Mouse (Mus musculus): ENCODE results near the gene 2310007B03Rik. TPM values are rescaled to one million over a fixed set of nuclear protein-coding genes. Genes with fewer than 3 reads are reported as not detected.

2310007B03Rik gene
- polyA plus RNA-seq, 1 experiment from 2014 or later: 6.2 TPM

- H3K4me1 ChIP-seq (ENCODE audit: control insufficient read depth, insufficient read depth, low read length): no peaks in the 10 kb centered on the region
- no peak overlapping the region for H3K4me3 ChIP-seq (ENCODE audit: low read depth, low read length)
- no peaks in the 10 kb centered on the region for H3K27me3 ChIP-seq (replicated peaks; ENCODE audit: control insufficient read depth, insufficient read depth, low read length)
- H3K36me3 ChIP-seq (ENCODE audit: control insufficient read depth, insufficient read depth, low read length): no peaks in the 10 kb centered on the region
- H3K9me3 ChIP-seq (ENCODE audit: control insufficient read depth, low read length): no peaks in the 10 kb centered on the region
- WGBS: 77% methylated on average over 9 of the region's 9 CpGs
- no peak overlapping the region for H3K9ac ChIP-seq (ENCODE audit: low read depth, low read length)
- no peak overlapping the region for H3K4me2 ChIP-seq (ENCODE audit: low read depth, low read length)
- no peak for DNase-seq (ENCODE audit: low spot score)
- no peak for ATAC-seq (ENCODE audit: low read depth)
- H3K27ac ChIP-seq (replicated peaks; ENCODE audit: low read depth, low read length): no peak overlapping the region
Observed at GRCm38 (mm10) chr1:93144176-93144575, 16.6 kb downstream of the 2310007B03Rik start.

GRCm38 (mm10) chr1:93142871-93143270 lies 17.9 kb downstream of the 2310007B03Rik start:
- Histone ChIP-seq H3K4me1 (ENCODE audit: control insufficient read depth, insufficient read depth, low read length) (no peaks in the 10 kb centered on the region), H3K4me2 (ENCODE audit: low read depth, low read length) (no peak overlapping the region), H3K36me3 (ENCODE audit: control insufficient read depth, insufficient read depth, low read length) (no peaks in the 10 kb centered on the region), H3K27ac (replicated peaks; ENCODE audit: low read depth, low read length) (no peak overlapping the region), H3K9me3 (ENCODE audit: control insufficient read depth, low read length) (no peaks in the 10 kb centered on the region), H3K9ac (ENCODE audit: low read depth, low read length) (no peak overlapping the region), H3K27me3 (replicated peaks; ENCODE audit: control insufficient read depth, insufficient read depth, low read length) (no peaks in the 10 kb centered on the region), H3K4me3 (ENCODE audit: low read depth, low read length) (no peak overlapping the region)
- DNase-seq (ENCODE audit: low spot score): no peak
- WGBS: 83% methylated on average over 1 of the region's 1 CpGs
- ATAC-seq (ENCODE audit: low read depth): no peak

- Histone ChIP-seq H3K4me1 (ENCODE audit: control insufficient read depth, insufficient read depth, low read length) (no peaks in the 10 kb centered on the region), H3K36me3 (ENCODE audit: control insufficient read depth, insufficient read depth, low read length) (no peaks in the 10 kb centered on the region), H3K4me2 (ENCODE audit: low read depth, low read length) (no peak overlapping the region), H3K27me3 (replicated peaks; ENCODE audit: control insufficient read depth, insufficient read depth, low read length) (no peaks in the 10 kb centered on the region), H3K9ac (ENCODE audit: low read depth, low read length) (no peak overlapping the region), H3K4me3 (ENCODE audit: low read depth, low read length) (no peak overlapping the region), H3K27ac (replicated peaks; ENCODE audit: low read depth, low read length) (no peak overlapping the region), H3K9me3 (ENCODE audit: control insufficient read depth, low read length) (no peaks in the 10 kb centered on the region)
- WGBS: 79% methylated on average over 7 of the region's 7 CpGs
- ATAC-seq (ENCODE audit: low read depth): no peak
- no peak for DNase-seq (ENCODE audit: low spot score)
Observed at GRCm38 (mm10) chr1:93139713-93140112, 21.0 kb downstream of the 2310007B03Rik start.

- Histone ChIP-seq H3K4me3 (ENCODE audit: low read depth, low read length) (no peak overlapping the region), H3K27ac (replicated peaks; ENCODE audit: low read depth, low read length) (no peak overlapping the region), H3K36me3 (ENCODE audit: control insufficient read depth, insufficient read depth, low read length) (no peaks in the 10 kb centered on the region), H3K27me3 (replicated peaks; ENCODE audit: control insufficient read depth, insufficient read depth, low read length) (no peaks in the 10 kb centered on the region), H3K9ac (ENCODE audit: low read depth, low read length) (no peak overlapping the region), H3K4me2 (ENCODE audit: low read depth, low read length) (no peak overlapping the region), H3K4me1 (ENCODE audit: control insufficient read depth, insufficient read depth, low read length) (no peaks in the 10 kb centered on the region), H3K9me3 (ENCODE audit: control insufficient read depth, low read length) (no peaks in the 10 kb centered on the region)
- DNase-seq (ENCODE audit: low spot score) (no peak), ATAC-seq (ENCODE audit: low read depth) (no peak)
- 82% methylated on average over 5 of the region's 6 CpGs for WGBS
Observed at GRCm38 (mm10) chr1:93138534-93138933, 22.2 kb downstream of the 2310007B03Rik start.

- no peak for ATAC-seq (ENCODE audit: low read depth)
- WGBS: 81% methylated on average over 12 of the region's 12 CpGs
- H3K9me3 ChIP-seq (ENCODE audit: control insufficient read depth, low read length): no peaks in the 10 kb centered on the region
Observed at GRCm38 (mm10) chr1:93135036-93135526, 25.7 kb downstream of the 2310007B03Rik start, which contains the start of gene Agxt. Gene Agxt (plus strand): TSS chr1:93135240.

GRCm38 (mm10) chr1:93132676-93133075 lies 28.1 kb downstream of the 2310007B03Rik start:
- Histone ChIP-seq H3K4me2 (ENCODE audit: low read depth, low read length) (no peak overlapping the region), H3K4me1 (ENCODE audit: control insufficient read depth, insufficient read depth, low read length) (no peaks in the 10 kb centered on the region; the same call in 1 of the 2 replicates), H3K9ac (ENCODE audit: low read depth, low read length) (no peak overlapping the region), H3K36me3 (ENCODE audit: control insufficient read depth, insufficient read depth, low read length) (no peaks in the 10 kb centered on the region), H3K4me3 (ENCODE audit: low read depth, low read length) (no peak overlapping the region), H3K27ac (replicated peaks; ENCODE audit: low read depth, low read length) (no peak overlapping the region), H3K9me3 (ENCODE audit: control insufficient read depth, low read length) (no peaks in the 10 kb centered on the region), H3K27me3 (replicated peaks; ENCODE audit: control insufficient read depth, insufficient read depth, low read length) (no peaks in the 10 kb centered on the region)
- DNase-seq (ENCODE audit: low spot score) (no peak), ATAC-seq (ENCODE audit: low read depth) (no peak)
- WGBS: 64% methylated on average over 8 of the region's 8 CpGs

More at GRCm38 (mm10) chr1:93135036-93135526, 25.7 kb downstream of the 2310007B03Rik start, which contains the start of gene Agxt:
- H3K9ac ChIP-seq (ENCODE audit: low read depth, low read length): no peak within 1 kb of the TSS
- H3K4me3 ChIP-seq (ENCODE audit: low read depth, low read length): no peak within 1 kb of the TSS
- no peak within 1 kb of the TSS for H3K4me2 ChIP-seq (ENCODE audit: low read depth, low read length)
- no peaks in the 10 kb centered on the region for H3K4me1 ChIP-seq (ENCODE audit: control insufficient read depth, insufficient read depth, low read length)
- H3K36me3 ChIP-seq (ENCODE audit: control insufficient read depth, insufficient read depth, low read length): no peaks in the 10 kb centered on the region
- no peaks in the 10 kb centered on the region for H3K27me3 ChIP-seq (replicated peaks; ENCODE audit: control insufficient read depth, insufficient read depth, low read length)
- DNase-seq (ENCODE audit: low spot score): no peak
- no peak within 1 kb of the TSS for H3K27ac ChIP-seq (replicated peaks; ENCODE audit: low read depth, low read length)

GRCm38 (mm10) chr1:93130242-93130983 lies 30.3 kb downstream of the 2310007B03Rik start:
- Histone ChIP-seq H3K27me3 (replicated peaks; ENCODE audit: control insufficient read depth, insufficient read depth, low read length) (no peaks in the 10 kb centered on the region), H3K9ac (ENCODE audit: low read depth, low read length) (no peak overlapping the region), H3K36me3 (ENCODE audit: control insufficient read depth, insufficient read depth, low read length) (no peaks in the 10 kb centered on the region), H3K4me3 (ENCODE audit: low read depth, low read length) (no peak overlapping the region), H3K27ac (replicated peaks; ENCODE audit: low read depth, low read length) (no peak overlapping the region), H3K4me1 (ENCODE audit: control insufficient read depth, insufficient read depth, low read length) (no peaks in the 10 kb centered on the region; the same call in 1 of the 2 replicates), H3K4me2 (ENCODE audit: low read depth, low read length) (no peak overlapping the region), H3K9me3 (ENCODE audit: control insufficient read depth, low read length) (no peaks in the 10 kb centered on the region)
- DNase-seq (ENCODE audit: low spot score) (peak; percentile 62), ATAC-seq (ENCODE audit: low read depth) (no peak; the same call in 1 of the 2 replicates)
- WGBS: 68% methylated on average over 10 of the region's 10 CpGs

GRCm38 (mm10) chr1:93128710-93129349 lies 31.9 kb downstream of the 2310007B03Rik start:
- peaks cover 2% of the 10 kb centered on the region; the same call in 1 of the 2 replicates for H3K4me1 ChIP-seq (ENCODE audit: control insufficient read depth, insufficient read depth, low read length)
- H3K9ac ChIP-seq (ENCODE audit: low read depth, low read length): no peak overlapping the region
- no peaks in the 10 kb centered on the region for H3K27me3 ChIP-seq (replicated peaks; ENCODE audit: control insufficient read depth, insufficient read depth, low read length)
- WGBS: 13% methylated on average over 6 of the region's 6 CpGs
- H3K4me2 ChIP-seq (ENCODE audit: low read depth, low read length): no peak overlapping the region
- no peak overlapping the region for H3K4me3 ChIP-seq (ENCODE audit: low read depth, low read length)
- ATAC-seq (ENCODE audit: low read depth) (peak; percentile 73), DNase-seq (ENCODE audit: low spot score) (peak; percentile 84)
- H3K36me3 ChIP-seq (ENCODE audit: control insufficient read depth, insufficient read depth, low read length): no peaks in the 10 kb centered on the region
- H3K27ac ChIP-seq (replicated peaks; ENCODE audit: low read depth, low read length): no peak overlapping the region
- H3K9me3 ChIP-seq (ENCODE audit: control insufficient read depth, low read length): no peaks in the 10 kb centered on the region
